Mouse (Mus musculus) subcutaneous adipose tissue, adult 2 months (tissue): ENCODE results near the gene Myh10. TPM values are rescaled to one million over a fixed set of nuclear protein-coding genes. Genes with fewer than 3 reads are reported as not detected.

Experiments
- polyA plus RNA-seq: library from polyadenylated mRNA; depleted of rRNA; stranded (reverse); fragments of >200 nt; gene quantifications from 2 replicates; pipeline ENCODE4 v1.2.3, GENCODE M21; 2012; ENCODE audit warnings: low replicate concordance; rRNA removed

Myh10 gene
- polyA plus RNA-seq: 24.0 and 97.6 TPM in 2 replicates

DNA sequence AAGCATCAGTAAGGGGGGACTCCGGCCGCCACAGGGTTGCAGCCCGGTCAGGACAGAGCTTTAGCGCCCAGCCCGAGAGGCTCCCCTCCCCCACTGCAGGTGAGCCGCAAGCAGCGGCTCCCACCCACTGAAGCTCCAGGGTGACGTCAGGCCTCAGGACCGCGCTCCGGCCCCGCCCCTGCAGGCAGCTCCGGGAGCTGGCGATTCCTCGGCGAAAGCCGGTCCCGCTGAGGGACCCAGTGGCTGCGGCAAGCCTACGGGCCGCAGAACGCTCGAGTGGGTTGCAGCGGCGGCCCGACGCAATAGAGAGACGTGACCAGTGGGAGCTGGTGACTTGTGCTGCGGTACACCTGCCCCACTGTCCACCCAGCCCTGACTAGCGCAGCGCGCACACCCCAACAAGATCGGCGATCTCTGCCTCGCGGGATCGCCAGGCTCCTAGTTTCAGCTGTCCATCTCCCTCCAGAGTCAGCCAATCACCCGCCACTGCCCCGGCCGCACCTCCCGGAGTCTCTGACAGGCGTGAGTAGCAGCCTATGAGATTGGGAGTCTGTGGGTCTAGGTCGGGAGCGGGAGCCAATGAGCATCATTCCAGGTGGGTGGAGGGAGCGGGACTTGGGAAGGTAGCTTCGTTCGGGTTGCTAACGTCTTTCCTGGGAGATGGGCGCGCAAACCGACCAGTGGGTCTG is at the start of gene Myh10:
Gene Myh10, plus strand, starts transcription at position 239 of the 689 bp plus-strand sequence.

Other genes with a start within 250 kb of the Myh10 start
- 7.9 and 15.8 TPM in 2 replicates for gene Pik3r6, start 188.5 kb upstream of the Myh10 start, polyA plus RNA-seq
- 0.68 and 0.99 TPM in 2 replicates for gene Mfsd6l, start 135.4 kb upstream of the Myh10 start, polyA plus RNA-seq
- not detected in 2 replicates for gene Ccdc42, start 104.5 kb upstream of the Myh10 start, polyA plus RNA-seq
- 72.8 and 73.3 TPM in 2 replicates for gene Ndel1, start 180.3 kb downstream of the Myh10 start, polyA plus RNA-seq
- not detected in 2 replicates for gene Rnf222, start 197.0 kb downstream of the Myh10 start, polyA plus RNA-seq
- 1,054 and 2,025 TPM in 2 replicates for gene Rpl26, start 210.0 kb downstream of the Myh10 start, polyA plus RNA-seq
- gene Odf4, start 235.5 kb downstream of the Myh10 start, polyA plus RNA-seq: 0.24 and 0.30 TPM in 2 replicates